Mouse (Mus musculus): ENCODE data around the gene Thap7. TPM values are rescaled to one million over a fixed set of nuclear protein-coding genes. Genes with fewer than 3 reads are reported as not detected.
A peak's percentile ranks its signal among the peaks of the same experiment; 100 is the strongest.
"Not testable (repeated sequence)": the region's sequence is repeated elsewhere in the genome, so short reads cannot be mapped to it uniquely, and the experiment has no call there.

Gene Thap7
- total and polyA plus RNA-seq, 3 experiments: 13.3 to 32.2 (median 16.0) TPM

DNA sequence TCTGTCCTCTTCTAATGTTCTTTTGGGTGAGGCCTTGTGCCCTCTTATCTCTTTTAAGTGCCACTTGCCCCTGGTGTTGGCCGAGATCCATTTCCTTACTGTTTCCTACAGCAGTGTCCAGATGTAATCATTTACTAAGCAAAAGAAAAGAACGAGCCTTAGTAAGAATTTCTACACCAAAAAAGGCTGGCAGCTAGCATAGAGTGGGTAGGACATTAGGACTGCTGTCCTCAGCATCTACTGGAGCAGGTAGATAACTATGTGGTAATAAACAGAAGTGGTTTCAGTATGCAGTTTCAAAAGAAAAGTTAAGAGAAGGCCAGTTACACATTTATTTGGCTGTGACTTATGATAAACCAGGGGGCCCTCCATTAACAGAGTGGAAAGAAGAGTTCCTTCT lies 20.2 kb downstream of the Thap7 start:
- no peak for TF ChIP-seq EP300 (IDR thresholded peaks at IDR 0.05; ENCODE audit: insufficient read depth, low read depth, low read length)
- no peak for TF ChIP-seq POLR2A (IDR thresholded peaks at IDR 0.05; ENCODE audit: insufficient read depth, low read depth, low read length)
- TF ChIP-seq CTCF (IDR thresholded peaks at IDR 0.05): no peak
- 46% methylated on average over 2 of the region's 2 CpGs for WGBS
- Histone ChIP-seq H3K4me3 (no peak overlapping the region), H3K27me3 (ENCODE audit: control insufficient read depth, insufficient read depth, low read length) (no peaks in the 10 kb centered on the region), H3K9ac (ENCODE audit: low read depth, low read length) (no peak overlapping the region), H3K4me1 (ENCODE audit: control insufficient read depth, insufficient read depth, low read length) (peaks cover 3% of the 10 kb centered on the region), H3K79me2 (replicated peaks; ENCODE audit: control insufficient read depth, insufficient read depth, low read length) (no peaks in the 10 kb centered on the region), H3K27ac (no peak overlapping the region), H3K36me3 (ENCODE audit: control insufficient read depth, insufficient read depth, low read length) (no peaks in the 10 kb centered on the region)
- no peak for DNase-seq
- intact Hi-C loops (cut with DNase I): no loop called here

DNA sequence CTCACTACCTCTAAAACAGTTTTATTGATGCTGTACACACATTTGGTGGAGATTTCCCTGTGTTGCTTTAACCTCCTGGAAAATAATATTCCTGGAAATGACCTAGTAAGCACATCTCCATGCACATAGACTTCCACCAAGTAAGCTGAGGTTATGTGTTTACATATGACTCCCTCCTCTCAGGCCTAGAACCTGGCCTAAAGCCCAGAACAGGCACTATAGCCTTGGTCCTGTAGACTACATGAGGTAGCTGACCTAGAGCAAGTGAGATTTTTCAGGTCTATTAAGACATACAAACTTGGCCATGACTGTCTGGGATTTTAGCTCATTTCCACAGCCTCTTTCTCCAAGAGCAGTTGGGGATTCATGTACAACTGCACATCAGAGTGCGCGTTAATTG lies 20.8 kb downstream of the Thap7 start:
- H3K4me3 ChIP-seq: no peak overlapping the region
- 100% methylated on average over 2 of the region's 2 CpGs for WGBS
- H3K27ac ChIP-seq: no peak overlapping the region

GRCm38 (mm10) chr16:17509240-17509597 lies 21.7 kb downstream of the Thap7 start:
- H3K36me3 ChIP-seq (ENCODE audit: control insufficient read depth, insufficient read depth, low read length): no peaks in the 10 kb centered on the region
- H3K27me3 ChIP-seq (ENCODE audit: control insufficient read depth, insufficient read depth, low read length): no peaks in the 10 kb centered on the region
- peak overlapping the region; percentile 76 for H3K9ac ChIP-seq (ENCODE audit: low read depth, low read length)
- H3K4me1 ChIP-seq (ENCODE audit: control insufficient read depth, insufficient read depth, low read length): peaks cover 3% of the 10 kb centered on the region
- 7% methylated on average over 9 of the region's 9 CpGs for WGBS
- H3K4me3 ChIP-seq: peak overlapping the region; percentile 80
- TF ChIP-seq POLR2A (IDR thresholded peaks at IDR 0.05; ENCODE audit: insufficient read depth, low read depth, low read length): no peak
- no peak for TF ChIP-seq CTCF (IDR thresholded peaks at IDR 0.05)
- peak overlapping the region; percentile 95 for H3K27ac ChIP-seq
- DNase-seq: no peak
- no peaks in the 10 kb centered on the region for H3K79me2 ChIP-seq (replicated peaks; ENCODE audit: control insufficient read depth, insufficient read depth, low read length)
- intact Hi-C loops (cut with DNase I): loop anchor here (2.0 kb wide), 1 partner anchor 56 kb away; no protein-coding TSS in a partner anchor

More for the DNA sequence above, 20.8 kb downstream of the Thap7 start:
- Histone ChIP-seq H3K27me3 (ENCODE audit: control insufficient read depth, insufficient read depth, low read length) (no peaks in the 10 kb centered on the region), H3K79me2 (replicated peaks; ENCODE audit: control insufficient read depth, insufficient read depth, low read length) (no peaks in the 10 kb centered on the region), H3K9ac (ENCODE audit: low read depth, low read length) (no peak overlapping the region), H3K36me3 (ENCODE audit: control insufficient read depth, insufficient read depth, low read length) (no peaks in the 10 kb centered on the region), H3K4me1 (ENCODE audit: control insufficient read depth, insufficient read depth, low read length) (peaks cover 3% of the 10 kb centered on the region)
- DNase-seq: no peak
- intact Hi-C loops (cut with DNase I): no loop called here
- no peak for TF ChIP-seq EP300 (IDR thresholded peaks at IDR 0.05; ENCODE audit: insufficient read depth, low read depth, low read length)
- TF ChIP-seq POLR2A (IDR thresholded peaks at IDR 0.05; ENCODE audit: insufficient read depth, low read depth, low read length): no peak
- no peak for TF ChIP-seq CTCF (IDR thresholded peaks at IDR 0.05)

GRCm38 (mm10) chr16:17508546-17509239 lies 22.2 kb downstream of the Thap7 start, which contains the start of gene Lztr1:
Gene Lztr1 (plus strand): TSS chr16:17508688.
- no peak for TF ChIP-seq EP300 (IDR thresholded peaks at IDR 0.05; ENCODE audit: insufficient read depth, low read depth, low read length)
- TF ChIP-seq POLR2A (IDR thresholded peaks at IDR 0.05; ENCODE audit: insufficient read depth, low read depth, low read length): peak; percentile 87
- peak; percentile 44 for TF ChIP-seq CTCF (IDR thresholded peaks at IDR 0.05)
- under 1% methylated on average over 50 of the region's 50 CpGs for WGBS
- Histone ChIP-seq H3K4me3 (peak within 1 kb of the TSS; percentile 80), H3K4me1 (ENCODE audit: control insufficient read depth, insufficient read depth, low read length) (peaks cover 3% of the 10 kb centered on the region), H3K36me3 (ENCODE audit: control insufficient read depth, insufficient read depth, low read length) (no peaks in the 10 kb centered on the region), H3K27me3 (ENCODE audit: control insufficient read depth, insufficient read depth, low read length) (no peaks in the 10 kb centered on the region), H3K79me2 (replicated peaks; ENCODE audit: control insufficient read depth, insufficient read depth, low read length) (no peaks in the 10 kb centered on the region), H3K27ac (peak within 1 kb of the TSS; percentile 95), H3K9ac (ENCODE audit: low read depth, low read length) (peak within 1 kb of the TSS; percentile 76)
- DNase-seq: peak; percentile 93
- intact Hi-C loops (cut with DNase I): loop anchor here (1.0 to 2.0 kb wide), 2 partner anchors 23 to 56 kb away; partner anchors contain the start of gene Thap7

DNA sequence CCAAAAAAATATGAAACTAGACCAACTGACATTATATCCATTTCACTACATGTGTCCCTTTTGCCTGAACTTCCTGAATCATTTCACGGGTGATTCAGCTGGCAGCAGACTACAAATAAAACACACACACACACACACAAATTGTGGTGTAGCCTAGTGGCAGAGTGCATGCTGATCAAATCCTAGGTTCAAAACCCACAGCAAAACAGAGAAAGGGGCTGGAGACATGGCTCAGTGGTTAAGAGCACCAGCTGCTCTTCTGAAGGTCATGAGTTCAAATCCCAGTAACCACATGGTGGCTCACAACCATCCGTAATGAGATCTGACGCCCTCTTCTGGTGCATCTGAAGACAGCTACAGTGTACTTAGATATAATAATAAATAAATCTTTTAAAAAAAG lies 22.9 kb downstream of the Thap7 start:
- Histone ChIP-seq H3K4me3 (peak overlapping the region; percentile 80), H3K27ac (peak overlapping the region; percentile 95)
- intact Hi-C loops (cut with DNase I): loop anchor here (1.0 to 2.0 kb wide), 2 partner anchors 23 to 55 kb away; partner anchors contain the start of gene Thap7
- H3K79me2 ChIP-seq (replicated peaks; ENCODE audit: control insufficient read depth, insufficient read depth, low read length); H3K9ac ChIP-seq (ENCODE audit: low read depth, low read length); H3K4me1 ChIP-seq (ENCODE audit: control insufficient read depth, insufficient read depth, low read length); DNase-seq; H3K27me3 ChIP-seq (ENCODE audit: control insufficient read depth, insufficient read depth, low read length); H3K36me3 ChIP-seq (ENCODE audit: control insufficient read depth, insufficient read depth, low read length): not testable (repeated sequence)
- 20% methylated on average over 3 of the region's 3 CpGs for WGBS

- Histone ChIP-seq H3K4me1 (ENCODE audit: control insufficient read depth, insufficient read depth, low read length) (peaks cover 3% of the 10 kb centered on the region), H3K36me3 (ENCODE audit: control insufficient read depth, insufficient read depth, low read length) (no peaks in the 10 kb centered on the region), H3K9ac (ENCODE audit: low read depth, low read length) (no peak overlapping the region), H3K4me3 (no peak overlapping the region), H3K27ac (no peak overlapping the region), H3K79me2 (replicated peaks; ENCODE audit: control insufficient read depth, insufficient read depth, low read length) (no peaks in the 10 kb centered on the region), H3K27me3 (ENCODE audit: control insufficient read depth, insufficient read depth, low read length) (no peaks in the 10 kb centered on the region)
- TF ChIP-seq EP300 (IDR thresholded peaks at IDR 0.05; ENCODE audit: insufficient read depth, low read depth, low read length) (no peak), POLR2A (IDR thresholded peaks at IDR 0.05; ENCODE audit: insufficient read depth, low read depth, low read length) (no peak), CTCF (IDR thresholded peaks at IDR 0.05) (no peak)
- 73% methylated on average over 5 of the region's 5 CpGs for WGBS
- no peak for DNase-seq
- intact Hi-C loops (cut with DNase I): no loop called here
These were observed 23.9 kb downstream of the Thap7 start for GRCm38 (mm10) chr16:17507018-17507552.

Data from heart, adult 2 months (tissue).